Mouse (Mus musculus) hindbrain, embryonic 13.5 days (tissue): ENCODE results near the gene Pygl. TPM values are rescaled to one million over a fixed set of nuclear protein-coding genes. Genes with fewer than 3 reads are reported as not detected.

Source experiments
- ATAC-seq: fragments of 200-750 bp; cut with Nextera tagmentation; 2 replicates; pipeline ENCODE4 v1.8.0; 2017; ENCODE audit warnings: moderate TSS enrichment; ENCODE audit not compliant: low FRiP score
- H3K27ac ChIP-seq: fragments of 300-500 bp; sonication (generic); 2 replicates; pipeline ENCODE4 v1.5.1; 2015; ENCODE audit warnings: inconsistent platforms, mild to moderate bottlenecking, moderate library complexity
- H3K27me3 ChIP-seq: fragments of 300-500 bp; sonication (generic); 2 replicates; pipeline ENCODE4 v1.6.1; 2015; ENCODE audit warnings: mild to moderate bottlenecking, inconsistent platforms
- H3K36me3 ChIP-seq: fragments of 300-500 bp; sonication (generic); 2 replicates; pipeline ENCODE4 v1.6.1; 2015; ENCODE audit warnings: mild to moderate bottlenecking, inconsistent platforms
- H3K4me1 ChIP-seq: fragments of 300-500 bp; sonication (generic); replicated peaks from 2 replicates; pipeline ENCODE4 v1.6.1; 2015; ENCODE audit warnings: inconsistent platforms
- H3K4me2 ChIP-seq: fragments of 300-500 bp; sonication (generic); 2 replicates; pipeline ENCODE4 v1.6.1; 2015; ENCODE audit warnings: inconsistent platforms, mild to moderate bottlenecking, moderate library complexity
- H3K4me3 ChIP-seq: fragments of 300-500 bp; sonication (generic); 2 replicates; pipeline ENCODE4 v1.5.1; 2015; ENCODE audit warnings: mild to moderate bottlenecking, inconsistent platforms
- H3K9ac ChIP-seq: fragments of 300-500 bp; sonication (generic); 2 replicates; pipeline ENCODE4 v1.6.1; 2015; ENCODE audit warnings: mild to moderate bottlenecking, inconsistent platforms
- H3K9me3 ChIP-seq: fragments of 300-500 bp; sonication (generic); 2 replicates; pipeline ENCODE4 v1.6.1; 2016; ENCODE audit warnings: inconsistent platforms
- WGBS: fragments of 180-500 bp; shearing (Covaris S2); methylation state at CpG from one replicate; pipeline ENCODE4 v1.1.7; 2015; 5-methylcytosine and 5-hydroxymethylcytosine counted together
- polyA plus RNA-seq: library from polyadenylated mRNA; unstranded; fragments of >200 nt; fragmentation: Nextera tagmentation; extraction: Ambion mirVana; gene quantifications from 2 replicates; pipeline ENCODE4 v1.2.1, GENCODE M21; 2015

The Pygl gene
- 6.6 and 8.6 TPM in 2 replicates for polyA plus RNA-seq

- no peaks in the 10 kb centered on the region for H3K9me3 ChIP-seq
- H3K4me3 ChIP-seq, result no peak within 1 kb of the TSS
- peaks cover 26% of the 10 kb centered on the region for H3K4me1 ChIP-seq
- H3K9ac ChIP-seq, result no peak within 1 kb of the TSS
- H3K27ac ChIP-seq, result no peak within 1 kb of the TSS
- H3K36me3 ChIP-seq, result no peaks in the 10 kb centered on the region
- WGBS, result 74% methylated on average over 2 of the region's 2 CpGs
- peaks cover 11% of the 10 kb centered on the region for H3K27me3 ChIP-seq
- no peak within 1 kb of the TSS for H3K4me2 ChIP-seq
- no peak for ATAC-seq
Measured at GRCm38 (mm10) chr12:70231294-70231693, at the start of gene Pygl. Pygl (minus strand) TSS chr12:70231488.

- Histone ChIP-seq H3K4me2 (no peak overlapping the region), H3K27me3 (no peaks in the 10 kb centered on the region), H3K27ac (no peak overlapping the region), H3K4me1 (peaks cover 7% of the 10 kb centered on the region; the same call in 1 of the 2 replicates), H3K9ac (no peak overlapping the region), H3K9me3 (no peaks in the 10 kb centered on the region), H3K4me3 (no peak overlapping the region), H3K36me3 (peaks cover 25% of the 10 kb centered on the region)
- 96% methylated on average over 2 of the region's 2 CpGs for WGBS
- ATAC-seq, result no peak
Measured at GRCm38 (mm10) chr12:70280930-70281329, 49.6 kb upstream of the Pygl start.

GRCm38 (mm10) chr12:70280381-70280780 lies 49.1 kb upstream of the Pygl start:
- ATAC-seq, result no peak
- no peaks in the 10 kb centered on the region for H3K27me3 ChIP-seq
- WGBS, result 90% methylated on average over 10 of the region's 10 CpGs

GRCm38 (mm10) chr12:70277071-70277939 lies 46.0 kb upstream of the Pygl start:
- peaks cover 9% of the 10 kb centered on the region; the same call in 1 of the 2 replicates for H3K4me1 ChIP-seq

More at GRCm38 (mm10) chr12:70280381-70280780, 49.1 kb upstream of the Pygl start:
- Histone ChIP-seq H3K9me3 (no peaks in the 10 kb centered on the region), H3K27ac (no peak overlapping the region), H3K4me1 (peaks cover 9% of the 10 kb centered on the region; the same call in 1 of the 2 replicates), H3K4me2 (no peak overlapping the region), H3K36me3 (peaks cover 25% of the 10 kb centered on the region), H3K9ac (no peak overlapping the region), H3K4me3 (no peak overlapping the region)

GRCm38 (mm10) chr12:70269724-70270123 lies 38.4 kb upstream of the Pygl start:
- peaks cover 45% of the 10 kb centered on the region for H3K36me3 ChIP-seq
- WGBS, result 86% methylated on average over 6 of the region's 6 CpGs
- 0 out of 2 replicates have a peak, but pooled peaks cover 3% of the 10 kb centered on the region for H3K27me3 ChIP-seq
- ATAC-seq, result no peak
- no peak overlapping the region for H3K9ac ChIP-seq
- H3K4me1 ChIP-seq, result 0 out of 2 replicates have a peak, but pooled peaks cover 3% of the 10 kb centered on the region
- no peak overlapping the region for H3K4me2 ChIP-seq
- H3K4me3 ChIP-seq, result no peak overlapping the region
- no peak overlapping the region for H3K27ac ChIP-seq
- no peaks in the 10 kb centered on the region for H3K9me3 ChIP-seq

More at GRCm38 (mm10) chr12:70277071-70277939, 46.0 kb upstream of the Pygl start:
- Histone ChIP-seq H3K9me3 (no peaks in the 10 kb centered on the region), H3K27ac (no peak overlapping the region; the same call in 1 of the 2 replicates), H3K36me3 (peaks cover 25% of the 10 kb centered on the region), H3K9ac (no peak overlapping the region), H3K4me2 (no peak overlapping the region), H3K4me3 (no peak overlapping the region), H3K27me3 (no peaks in the 10 kb centered on the region)
- no peak for ATAC-seq
- WGBS, result 62% methylated on average over 12 of the region's 12 CpGs

- Histone ChIP-seq H3K36me3 (peaks cover 44% of the 10 kb centered on the region), H3K4me1 (0 out of 2 replicates have a peak, but pooled peaks cover 3% of the 10 kb centered on the region), H3K27me3 (0 out of 2 replicates have a peak, but pooled peaks cover 3% of the 10 kb centered on the region), H3K27ac (no peak overlapping the region), H3K4me3 (no peak overlapping the region), H3K9ac (no peak overlapping the region), H3K4me2 (no peak overlapping the region), H3K9me3 (no peaks in the 10 kb centered on the region)
- WGBS, result 87% methylated on average over 9 of the region's 9 CpGs
- no peak for ATAC-seq
Measured at GRCm38 (mm10) chr12:70267314-70267713, 36.0 kb upstream of the Pygl start.

- Histone ChIP-seq H3K27ac (no peak overlapping the region), H3K9me3 (no peaks in the 10 kb centered on the region), H3K27me3 (0 out of 2 replicates have a peak, but pooled peaks cover 3% of the 10 kb centered on the region), H3K9ac (no peak overlapping the region), H3K4me3 (no peak overlapping the region), H3K4me1 (0 out of 2 replicates have a peak, but pooled peaks cover 3% of the 10 kb centered on the region), H3K4me2 (no peak overlapping the region), H3K36me3 (peaks cover 38% of the 10 kb centered on the region)
- 39% methylated on average over 8 of the region's 8 CpGs for WGBS
- ATAC-seq, result no peak
Measured at GRCm38 (mm10) chr12:70266494-70266931, 35.2 kb upstream of the Pygl start.

- Histone ChIP-seq H3K36me3 (peaks cover 34% of the 10 kb centered on the region), H3K9ac (no peak overlapping the region), H3K27ac (no peak overlapping the region), H3K27me3 (0 out of 2 replicates have a peak, but pooled peaks cover 3% of the 10 kb centered on the region), H3K4me1 (0 out of 2 replicates have a peak, but pooled peaks cover 3% of the 10 kb centered on the region), H3K9me3 (no peaks in the 10 kb centered on the region), H3K4me3 (no peak overlapping the region), H3K4me2 (no peak overlapping the region)
- 15% methylated on average over 7 of the region's 7 CpGs for WGBS
- no peak for ATAC-seq
Measured at GRCm38 (mm10) chr12:70263721-70264120, 32.4 kb upstream of the Pygl start.

- H3K9ac ChIP-seq, result no peak overlapping the region
- no peaks in the 10 kb centered on the region for H3K9me3 ChIP-seq
- H3K36me3 ChIP-seq, result peaks cover 25% of the 10 kb centered on the region
- no peak overlapping the region for H3K4me3 ChIP-seq
- H3K4me1 ChIP-seq, result 0 out of 2 replicates have a peak, but pooled peaks cover 3% of the 10 kb centered on the region
- H3K4me2 ChIP-seq, result no peak overlapping the region
- H3K27me3 ChIP-seq, result no peaks in the 10 kb centered on the region
- H3K27ac ChIP-seq, result no peak overlapping the region
- WGBS, result 94% methylated on average over 17 of the region's 17 CpGs
- ATAC-seq, result no peak
Measured at GRCm38 (mm10) chr12:70262271-70262953, 31.1 kb upstream of the Pygl start.

GRCm38 (mm10) chr12:70251210-70251884 lies 20.1 kb upstream of the Pygl start:
- WGBS, result 79% methylated on average over 15 of the region's 15 CpGs
- no peak overlapping the region for H3K9ac ChIP-seq
- H3K27ac ChIP-seq, result no peak overlapping the region
- H3K27me3 ChIP-seq, result no peaks in the 10 kb centered on the region
- no peak overlapping the region for H3K4me2 ChIP-seq
- no peak for ATAC-seq
- no peaks in the 10 kb centered on the region for H3K9me3 ChIP-seq
- H3K4me3 ChIP-seq, result no peak overlapping the region
- H3K36me3 ChIP-seq, result peaks cover 17% of the 10 kb centered on the region
- H3K4me1 ChIP-seq, result peaks cover 27% of the 10 kb centered on the region

GRCm38 (mm10) chr12:70249616-70250157 lies 18.4 kb upstream of the Pygl start:
- peaks cover 27% of the 10 kb centered on the region for H3K4me1 ChIP-seq
- H3K9ac ChIP-seq, result peak overlapping the region; percentile 30; the same call in 1 of the 2 replicates
- H3K4me3 ChIP-seq, result no peak overlapping the region
- no peak for ATAC-seq
- no peak overlapping the region for H3K4me2 ChIP-seq
- H3K27ac ChIP-seq, result peak overlapping the region; percentile 44
- 71% methylated on average over 10 of the region's 10 CpGs for whole genome bisulfite sequencing
- H3K9me3 ChIP-seq, result no peaks in the 10 kb centered on the region
- no peaks in the 10 kb centered on the region for H3K27me3 ChIP-seq
- H3K36me3 ChIP-seq, result peaks cover 24% of the 10 kb centered on the region
